Mouse (Mus musculus) erythroblast, embryonic 14.5 days (primary cell): ENCODE measurements around the gene Cntn5. TPM values are rescaled to one million over a fixed set of nuclear protein-coding genes. Genes with fewer than 3 reads are reported as not detected.

Source experiments
- H3K27me3 ChIP-seq: 2 replicates; pipeline ENCODE4 v1.6.1; 2012; ENCODE audit warnings: inconsistent platforms; ENCODE audit not compliant: control insufficient read depth
- H3K36me3 ChIP-seq: 2 replicates; pipeline ENCODE4 v1.6.1; 2012; ENCODE audit warnings: mild to moderate bottlenecking, inconsistent platforms; ENCODE audit not compliant: control insufficient read depth
- H3K4me1 ChIP-seq: 2 replicates; pipeline ENCODE4 v1.6.1; 2012; ENCODE audit warnings: inconsistent platforms; ENCODE audit not compliant: control insufficient read depth
- H3K4me3 ChIP-seq: replicated peaks from 2 replicates; pipeline ENCODE3; 2012; ENCODE audit warnings: moderate library complexity, mild to moderate bottlenecking, inconsistent platforms
- H3K9me3 ChIP-seq: 2 replicates; pipeline ENCODE4 v1.6.1; 2012; ENCODE audit warnings: low read length, inconsistent platforms, mixed read lengths; ENCODE audit not compliant: control insufficient read depth
- GATA1 ChIP-seq: IDR thresholded peaks from 2 replicates; pipeline ENCODE4 v1.6.1; 2012; ENCODE audit warnings: low read length, inconsistent platforms, mixed read lengths
- TAL1 ChIP-seq: IDR thresholded peaks from 3 replicates; pipeline ENCODE4 v1.6.1; 2012; ENCODE audit warnings: low read length, inconsistent platforms, mixed read lengths
- polyA plus RNA-seq: library from polyadenylated mRNA; stranded (reverse); fragments of >175 nt; gene quantifications from 2 replicates; pipeline ENCODE4 v1.2.3, GENCODE M21; 2012

Cntn5 gene
- polyA plus RNA-seq, 1 experiment: not detected

GRCm38 (mm10) chr9:10795102-10795501 lies 109.5 kb downstream of the Cntn5 start:
- no peak overlapping the region for H3K4me3 ChIP-seq
- no peaks in the 10 kb centered on the region for H3K36me3 ChIP-seq
- no peaks in the 10 kb centered on the region for H3K27me3 ChIP-seq
- H3K4me1 ChIP-seq: no peaks in the 10 kb centered on the region
- no peaks in the 10 kb centered on the region for H3K9me3 ChIP-seq
- no peak for TF ChIP-seq GATA1
- no peak for TF ChIP-seq TAL1

DNA sequence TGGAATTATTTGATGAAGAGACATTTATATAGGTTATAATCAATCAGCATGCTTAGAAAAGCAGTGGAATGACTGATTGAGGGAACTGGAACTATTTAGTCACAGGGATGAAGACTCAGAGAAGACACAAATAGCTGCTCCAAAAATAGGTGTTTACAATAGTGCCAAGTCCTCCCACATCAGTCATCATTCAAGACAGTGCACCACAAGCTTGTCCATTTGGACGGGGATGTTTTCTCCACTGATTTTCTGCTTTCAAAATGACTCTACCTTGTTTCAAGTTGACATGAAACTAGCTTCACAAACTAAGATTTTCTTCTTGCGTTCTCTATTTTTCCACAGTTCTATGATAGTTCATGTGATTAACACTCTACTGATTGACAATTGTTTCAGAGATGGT lies 172.7 kb downstream of the Cntn5 start:
- Histone ChIP-seq H3K36me3 (no peaks in the 10 kb centered on the region), H3K4me3 (no peak overlapping the region), H3K9me3 (no peaks in the 10 kb centered on the region), H3K4me1 (no peaks in the 10 kb centered on the region), H3K27me3 (no peaks in the 10 kb centered on the region)
- TF ChIP-seq GATA1 (no peak), TAL1 (no peak)

DNA sequence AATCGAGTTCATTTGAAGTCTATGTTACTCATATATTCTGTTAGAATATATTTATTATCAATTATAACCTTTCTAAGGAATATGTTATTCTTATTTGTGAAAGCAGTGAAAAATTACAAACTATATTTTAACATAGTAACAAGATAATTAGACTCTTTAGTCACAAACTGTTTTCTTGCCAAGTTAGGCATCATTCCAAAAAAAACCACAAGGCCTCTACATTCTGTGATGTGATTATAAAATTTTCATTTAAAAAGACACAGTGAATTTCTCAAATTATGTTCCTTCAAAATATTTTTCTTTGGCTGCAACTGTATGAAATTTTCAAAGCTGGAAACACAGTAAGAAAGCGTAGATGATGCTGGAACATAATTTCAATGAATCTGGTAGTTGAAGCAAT lies 180.4 kb downstream of the Cntn5 start:
- no peaks in the 10 kb centered on the region for H3K27me3 ChIP-seq
- no peaks in the 10 kb centered on the region for H3K4me1 ChIP-seq
- no peaks in the 10 kb centered on the region for H3K36me3 ChIP-seq
- no peaks in the 10 kb centered on the region for H3K9me3 ChIP-seq
- TF ChIP-seq GATA1 (no peak), TAL1 (no peak)
- H3K4me3 ChIP-seq: no peak overlapping the region

DNA sequence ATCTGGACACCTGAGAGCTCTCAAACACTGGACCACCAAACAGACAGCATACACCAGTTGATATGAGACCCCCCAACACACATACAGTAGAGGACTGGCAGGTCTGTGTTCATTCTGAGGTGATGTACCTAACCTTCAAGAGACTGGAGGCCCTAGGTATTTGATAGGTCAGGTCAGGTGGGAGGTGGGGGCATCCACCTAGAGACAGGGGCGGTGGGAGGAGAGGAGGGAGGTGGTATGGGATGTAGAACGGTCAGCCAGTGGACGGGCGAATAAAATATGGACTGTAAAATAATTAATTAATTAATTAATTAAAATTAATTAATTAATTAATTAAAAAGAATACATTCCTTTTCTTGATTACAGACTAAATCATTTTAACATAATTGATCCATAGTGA lies 182.5 kb downstream of the Cntn5 start:
- Histone ChIP-seq H3K27me3 (no peaks in the 10 kb centered on the region), H3K36me3 (no peaks in the 10 kb centered on the region), H3K4me3 (no peak overlapping the region), H3K4me1 (no peaks in the 10 kb centered on the region), H3K9me3 (no peaks in the 10 kb centered on the region)
- TF ChIP-seq GATA1 (no peak), TAL1 (no peak)

GRCm38 (mm10) chr9:10718986-10719385 lies 185.6 kb downstream of the Cntn5 start:
- no peak overlapping the region for H3K4me3 ChIP-seq
- TF ChIP-seq GATA1: no peak
- TF ChIP-seq TAL1: no peak
- H3K9me3 ChIP-seq: no peaks in the 10 kb centered on the region
- H3K36me3 ChIP-seq: no peaks in the 10 kb centered on the region
- H3K27me3 ChIP-seq: no peaks in the 10 kb centered on the region
- no peaks in the 10 kb centered on the region for H3K4me1 ChIP-seq

GRCm38 (mm10) chr9:10713641-10714040 lies 190.9 kb downstream of the Cntn5 start:
- no peak overlapping the region for H3K4me3 ChIP-seq
- no peaks in the 10 kb centered on the region for H3K4me1 ChIP-seq
- no peaks in the 10 kb centered on the region for H3K36me3 ChIP-seq
- no peaks in the 10 kb centered on the region for H3K27me3 ChIP-seq
- TF ChIP-seq TAL1 (no peak), GATA1 (no peak)
- H3K9me3 ChIP-seq: no peaks in the 10 kb centered on the region

DNA sequence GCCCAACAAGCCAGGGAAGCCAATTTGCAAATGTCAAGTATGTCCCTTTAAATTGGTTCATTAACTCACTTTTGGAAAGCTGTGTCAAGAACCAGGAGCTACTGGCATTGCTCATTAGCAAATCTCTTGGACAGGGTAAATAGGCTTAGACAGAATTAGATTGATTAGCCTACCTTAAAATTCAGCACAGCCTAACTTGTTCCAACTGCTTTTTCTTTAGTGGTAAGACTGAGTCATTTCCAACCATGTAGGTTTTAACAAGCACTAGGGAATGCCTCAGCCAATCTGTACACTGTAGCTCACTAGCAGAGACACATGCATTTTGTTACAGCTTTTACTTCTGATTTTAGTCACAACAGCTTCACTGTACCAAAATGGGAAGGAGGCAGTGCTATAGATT lies 222.9 kb downstream of the Cntn5 start:
- H3K36me3 ChIP-seq: no peaks in the 10 kb centered on the region
- H3K4me3 ChIP-seq: no peak overlapping the region
- TF ChIP-seq GATA1: no peak
- H3K9me3 ChIP-seq: no peaks in the 10 kb centered on the region
- H3K27me3 ChIP-seq: no peaks in the 10 kb centered on the region
- no peaks in the 10 kb centered on the region for H3K4me1 ChIP-seq

DNA sequence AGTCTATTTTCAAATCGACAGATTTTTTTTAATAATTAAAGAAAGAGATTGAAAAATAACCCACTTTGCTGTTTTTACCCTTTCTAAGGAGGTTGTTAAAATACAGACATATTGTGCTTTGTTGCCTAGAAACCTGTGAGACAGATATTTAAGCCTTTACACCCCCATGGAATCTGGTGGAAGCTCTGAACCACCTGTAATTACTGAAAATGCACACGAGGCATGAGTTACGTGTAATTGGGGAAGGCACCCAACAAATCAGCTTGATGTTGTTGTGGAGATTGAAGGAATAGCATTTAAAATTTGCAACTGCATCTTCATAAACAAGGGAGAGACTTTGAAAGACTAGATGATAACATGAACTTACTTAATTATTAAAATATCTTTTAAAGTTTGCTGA lies 223.4 kb downstream of the Cntn5 start:
- Histone ChIP-seq H3K9me3 (no peaks in the 10 kb centered on the region), H3K27me3 (no peaks in the 10 kb centered on the region), H3K36me3 (no peaks in the 10 kb centered on the region), H3K4me1 (no peaks in the 10 kb centered on the region), H3K4me3 (no peak overlapping the region)
- TF ChIP-seq TAL1: no peak
- TF ChIP-seq GATA1: no peak

DNA sequence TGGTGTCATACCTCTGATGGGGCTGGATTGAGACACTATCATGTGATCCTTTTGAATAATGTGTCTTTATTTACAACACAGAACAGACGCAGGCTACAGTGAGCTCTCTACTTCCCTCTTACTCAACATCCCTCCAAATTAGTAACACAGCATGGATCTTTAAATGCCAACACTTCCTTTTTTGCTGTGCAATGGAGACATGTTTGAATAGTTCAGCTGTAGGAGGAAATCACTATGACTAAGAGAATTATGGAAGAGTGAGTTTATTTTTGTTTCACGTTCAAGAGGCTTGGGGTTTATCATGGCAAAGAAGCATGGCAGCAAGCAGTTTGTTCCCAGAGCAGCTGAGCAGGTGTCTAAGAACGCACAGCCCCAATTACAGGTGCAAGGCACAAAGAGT lies 235.9 kb downstream of the Cntn5 start:
- Histone ChIP-seq H3K4me1 (no peaks in the 10 kb centered on the region), H3K36me3 (no peaks in the 10 kb centered on the region), H3K4me3 (no peak overlapping the region), H3K9me3 (no peaks in the 10 kb centered on the region), H3K27me3 (no peaks in the 10 kb centered on the region)
- TF ChIP-seq TAL1 (no peak), GATA1 (no peak)

DNA sequence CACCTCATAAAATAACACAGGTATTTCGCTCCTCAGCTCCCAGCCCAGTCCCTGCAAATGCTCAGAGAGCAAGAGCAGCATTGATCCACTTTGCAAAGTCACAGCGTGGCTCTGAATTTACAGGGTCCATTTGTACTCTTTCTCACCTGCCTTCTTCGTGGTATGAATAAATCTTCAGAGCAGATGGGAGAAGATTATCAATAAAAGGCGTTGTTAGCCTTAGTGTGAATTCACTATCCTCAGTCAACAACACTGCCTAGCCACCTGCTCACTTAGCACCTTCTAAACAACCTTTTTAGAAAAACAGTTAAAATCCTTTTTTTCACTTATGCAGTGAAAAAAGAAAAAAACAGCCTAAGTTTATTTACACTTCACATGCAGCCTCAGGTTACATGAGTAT lies 237.1 kb downstream of the Cntn5 start:
- TF ChIP-seq GATA1: no peak
- no peak for TF ChIP-seq TAL1
- Histone ChIP-seq H3K36me3 (no peaks in the 10 kb centered on the region), H3K27me3 (no peaks in the 10 kb centered on the region), H3K4me3 (no peak overlapping the region), H3K9me3 (no peaks in the 10 kb centered on the region), H3K4me1 (no peaks in the 10 kb centered on the region)
